In the genomic region with DNA sequence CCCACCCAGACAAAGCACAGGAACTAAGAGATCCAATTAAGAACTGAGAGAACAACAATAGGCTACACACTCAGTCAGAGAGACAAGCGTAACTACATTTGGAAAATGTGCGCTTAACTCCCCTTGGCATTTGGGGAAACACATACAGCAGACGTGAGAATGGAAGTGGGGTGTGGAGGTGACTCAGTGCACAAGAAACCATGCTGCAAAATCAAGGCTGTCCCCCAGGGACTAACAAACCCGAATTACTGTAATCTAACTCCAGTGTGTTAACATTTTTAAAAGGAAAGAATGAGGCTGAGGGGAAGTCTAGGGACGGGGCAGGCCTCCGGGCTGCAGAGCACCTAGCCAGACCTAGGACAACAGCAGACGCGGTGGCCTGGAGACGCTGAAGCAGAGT, we compare ENCODE assay signal across 9 mouse cellular contexts. TPM values are rescaled to one million over a fixed set of nuclear protein-coding genes. Genes with fewer than 3 reads are reported as not detected.
A peak's percentile ranks its signal among the peaks of the same experiment; 100 is the strongest.
DNase-seq lines count a peak whose midpoint lies in the region; ATAC-seq and TF ChIP-seq lines count a peak whose summit lies in the region.
"Had no signal": no experiment of that assay in that cellular context is flagged by ENCODE, and none has a peak within 500 bp of the region (broad histone marks: within the 10 kb centered on the region; RNA-seq: fewer than 3 reads in every experiment).

No protein-coding gene starts in this region.

- H3K27me3 ChIP-seq in forebrain, embryonic 14.5 days (replicated peaks; ENCODE audit: control insufficient read depth, insufficient read depth, low read length), result no peaks in the 10 kb centered on the region
- no peaks in the 10 kb centered on the region for H3K27me3 ChIP-seq in lung, postnatal 0 days (replicated peaks; ENCODE audit: insufficient read depth, low read length)
- H3K27me3 ChIP-seq: hindbrain, embryonic 15.5 days; liver, embryonic 13.5 days had no signal

- H3K9me3 ChIP-seq in forebrain, embryonic 14.5 days (replicated peaks; ENCODE audit: control insufficient read depth, low read length), result no peaks in the 10 kb centered on the region
- no peaks in the 10 kb centered on the region for H3K9me3 ChIP-seq in lung, postnatal 0 days (ENCODE audit: low read length)
- H3K9me3 ChIP-seq: hindbrain, embryonic 15.5 days; liver, embryonic 13.5 days had no signal

- 78% methylated on average over 9 of the region's 9 CpGs for WGBS in forebrain, embryonic 14.5 days
- WGBS in lung, postnatal 0 days, result 87% methylated on average over 9 of the region's 9 CpGs

- H3K4me1 ChIP-seq in forebrain, embryonic 14.5 days (ENCODE audit: control insufficient read depth, insufficient read depth, low read length), result no peaks in the 10 kb centered on the region
- H3K4me1 ChIP-seq in lung, postnatal 0 days (ENCODE audit: insufficient read depth, low read depth, low read length), result no peaks in the 10 kb centered on the region
- H3K4me1 ChIP-seq: liver, embryonic 13.5 days had no signal

- H3K36me3 ChIP-seq in forebrain, embryonic 14.5 days (ENCODE audit: control insufficient read depth, insufficient read depth, low read length), result peaks cover 91% of the 10 kb centered on the region
- H3K36me3 ChIP-seq in lung, postnatal 0 days (ENCODE audit: insufficient read depth, low read length), result peaks cover 41% of the 10 kb centered on the region

- no peak overlapping the region for H3K4me3 ChIP-seq in layer of hippocampus, adult 2 months
- no peak overlapping the region for H3K4me3 ChIP-seq in forebrain, embryonic 14.5 days (ENCODE audit: low read depth, low read length)
- no peak overlapping the region for H3K4me3 ChIP-seq in lung, postnatal 0 days (ENCODE audit: low read depth, low read length)
- H3K4me3 ChIP-seq: hindbrain, embryonic 15.5 days; liver, embryonic 13.5 days had no signal

- no peak overlapping the region for H3K9ac ChIP-seq in forebrain, embryonic 14.5 days (ENCODE audit: low read length)
- no peak overlapping the region for H3K9ac ChIP-seq in lung, postnatal 0 days (replicated peaks; ENCODE audit: low read depth)
- H3K9ac ChIP-seq: hindbrain, embryonic 15.5 days; liver, embryonic 13.5 days had no signal

- no peak for TF ChIP-seq EP300 in lung, postnatal 0 days (IDR thresholded peaks at IDR 0.05)

- no peak for DNase-seq in layer of hippocampus, adult 2 months (ENCODE audit: low spot score in 2 of 2)
- no peak for DNase-seq in layer of hippocampus, adult 18-20 months (ENCODE audit: low spot score in 2 of 2)
- DNase-seq in 3T3-L1 (ENCODE audit: low read depth, low spot score) (peak; percentile 75), MN1 (ENCODE audit: low spot score) (peak; percentile 48)
- no peak for DNase-seq in forebrain, embryonic 14.5 days (ENCODE audit: low spot score)
- no peak for DNase-seq in lung, postnatal 0 days (ENCODE audit: low spot score)
- DNase-seq in kidney, adult 9 months, result no peak
- DNase-seq: liver, embryonic 13.5 days had no signal

- no peak overlapping the region for H3K4me2 ChIP-seq in forebrain, embryonic 14.5 days (ENCODE audit: low read length)
- no peak overlapping the region for H3K4me2 ChIP-seq in lung, postnatal 0 days (replicated peaks; ENCODE audit: low read depth, low read length)
- H3K4me2 ChIP-seq: hindbrain, embryonic 15.5 days; liver, embryonic 13.5 days had no signal

- no peak for TF ChIP-seq CTCF in layer of hippocampus, adult 2 months (conservative IDR thresholded peaks at IDR 0.05)
- no peak for TF ChIP-seq CTCF in lung, postnatal 0 days (IDR thresholded peaks at IDR 0.05)

- no peak for ATAC-seq in forebrain, embryonic 14.5 days
- no peak for ATAC-seq in lung, postnatal 0 days

- 0 out of 2 replicates have a peak overlapping the region, but pooled peaks have one; percentile 14 for H3K27ac ChIP-seq in layer of hippocampus, adult 2 months
- peak overlapping the region; percentile 9 for H3K27ac ChIP-seq in forebrain, embryonic 14.5 days (ENCODE audit: low read depth, low read length)
- H3K27ac ChIP-seq in lung, postnatal 0 days (ENCODE audit: low read length), result no peak overlapping the region
- H3K27ac ChIP-seq: hindbrain, embryonic 15.5 days; liver, embryonic 13.5 days had no signal

RNA-seq across cellular contexts. Expression of gene Ube4b, which starts 52.6 kb away (rescaled TPM):
- total RNA-seq in layer of hippocampus, adult 2 months (2021), result 100 to 1,000 TPM; 105 to 107 TPM
- 100 to 1,000 TPM; 102 to 108 TPM for total RNA-seq in layer of hippocampus, adult 18-20 months (2021)
- 34.3 and 44.7 TPM in 2 replicates for polyA plus RNA-seq in forebrain, embryonic 14.5 days (2014; fragmentation: Nextera tagmentation; extraction: Ambion mirVana)
- polyA plus RNA-seq in lung, postnatal 0 days (2015; fragmentation: Nextera tagmentation; extraction: Ambion mirVana), result 14.2 and 15.1 TPM in 2 replicates

Comparison
In these comparisons a context has a peak if more than half of its experiments do, and no peak if none do; other contexts are left out.
1. DNase-seq: peak in 3T3-L1 (single experiment) and MN1 (single experiment); none in layer of hippocampus, adult 2 months (0 of 2), layer of hippocampus, adult 18-20 months (0 of 2), forebrain, embryonic 14.5 days (single experiment), lung, postnatal 0 days (single experiment) and kidney, adult 9 months (single experiment).